Mouse (Mus musculus) gastrocnemius, postnatal 25 days (tissue): Measurements from ENCODE around the gene Shroom3. TPM values are rescaled to one million over a fixed set of nuclear protein-coding genes. Genes with fewer than 3 reads are reported as not detected.

Experiments
- DNase-seq: peaks from one replicate; pipeline ENCODE4 v3.0.0; 2022
- long read RNA-seq, 2 experiments: library from polyadenylated mRNA; stranded (forward); transcript quantifications; one replicate each; pipeline ENCODE4 v2.0.0; 2021
- total RNA-seq, 2 experiments: library from RNA; stranded (reverse); gene quantifications; 1 replicate in 1 of 2; 2 replicates in 1 of 2; pipeline ENCODE4 v1.2.3; 2021

Shroom3 gene
- total RNA-seq = under 1 TPM; 0.23 to 0.40 TPM
- long read RNA-seq, experiment 1 = 0 reads
- long read RNA-seq, experiment 2 = 0 reads

DNA sequence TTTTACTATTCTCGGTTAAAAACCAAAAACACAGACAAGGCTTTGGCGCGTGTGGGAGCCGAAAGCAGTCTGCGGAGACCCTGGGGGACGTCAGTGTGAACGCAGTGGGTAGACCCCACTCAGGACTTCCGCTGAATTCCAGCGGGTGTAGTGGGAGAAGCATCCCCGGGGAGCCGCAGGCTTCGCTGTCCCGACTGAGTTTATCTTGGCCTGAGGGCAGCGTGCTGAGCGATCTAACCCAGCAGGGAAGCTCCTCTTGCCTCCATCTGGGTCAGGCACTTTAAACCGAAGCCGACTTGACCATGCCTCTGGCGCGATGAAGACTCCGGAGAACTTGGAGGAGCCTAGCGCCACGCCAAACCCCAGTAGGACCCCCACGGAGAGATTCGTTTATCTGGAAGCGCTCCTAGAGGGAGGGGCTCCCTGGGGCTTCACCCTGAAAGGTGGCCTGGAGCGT is at the start of gene Shroom3:
Gene Shroom3, plus strand, starts transcription at position 85 of the 457 bp plus-strand sequence.
- DNase-seq = no peak

DNA sequence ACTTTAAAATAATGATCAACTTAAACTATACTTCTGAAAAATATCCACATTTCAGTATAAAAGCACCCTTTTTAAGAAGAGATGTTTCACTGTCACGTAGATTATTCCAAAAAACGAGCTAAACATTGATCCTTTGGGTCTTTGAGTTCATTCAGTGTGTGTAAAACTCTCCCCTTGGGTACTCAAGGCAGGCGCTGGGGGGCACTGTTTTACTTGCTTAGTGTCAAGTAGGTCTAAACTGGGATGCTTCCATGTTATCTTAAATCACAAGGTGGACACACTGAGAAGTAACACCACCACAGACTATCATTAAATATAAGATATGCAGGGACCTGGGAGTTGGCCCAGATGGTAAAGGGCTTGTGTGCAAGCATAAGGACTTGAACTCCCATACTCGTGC is 49.7 kb upstream of the Shroom3 start:
- no peak for DNase-seq

DNA sequence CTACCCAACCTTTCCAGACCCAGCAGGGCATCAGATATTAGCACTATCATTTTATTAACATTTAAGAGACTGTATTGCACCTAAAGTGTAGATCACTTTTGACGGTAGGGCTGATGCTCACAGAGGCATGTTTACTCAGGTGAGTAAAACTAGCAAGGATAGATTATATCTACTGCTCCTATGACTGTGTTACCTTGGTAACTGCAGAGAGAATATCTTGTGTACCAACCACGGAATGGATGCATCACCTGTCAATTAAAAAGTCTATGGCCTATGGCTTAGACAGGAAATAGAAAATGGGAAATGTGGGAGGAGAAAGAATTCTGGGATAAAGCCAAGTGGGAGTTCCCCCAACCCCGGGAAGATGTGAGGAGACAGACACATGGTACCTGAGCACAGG is 48.3 kb upstream of the Shroom3 start:
- no peak for DNase-seq

DNA sequence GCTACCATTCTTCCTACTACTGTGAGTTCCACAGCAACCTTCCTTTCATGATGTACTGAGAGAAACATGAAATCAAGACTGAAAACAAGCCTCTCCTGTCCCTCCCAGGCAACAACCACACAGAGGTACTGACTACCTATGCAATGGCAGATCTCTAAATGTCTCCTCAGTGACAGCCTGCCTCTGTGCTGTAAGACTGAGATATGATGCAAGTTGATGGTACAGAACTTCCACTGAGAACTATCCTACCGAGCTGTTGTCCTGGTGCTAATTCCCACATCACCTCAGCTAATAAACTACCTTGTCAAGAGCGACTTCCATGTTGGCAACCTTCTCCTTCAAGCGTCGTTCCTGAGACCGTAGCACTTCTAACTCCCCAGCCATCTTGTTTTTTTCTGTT is 47.3 kb upstream of the Shroom3 start:
- DNase-seq = no peak

DNA sequence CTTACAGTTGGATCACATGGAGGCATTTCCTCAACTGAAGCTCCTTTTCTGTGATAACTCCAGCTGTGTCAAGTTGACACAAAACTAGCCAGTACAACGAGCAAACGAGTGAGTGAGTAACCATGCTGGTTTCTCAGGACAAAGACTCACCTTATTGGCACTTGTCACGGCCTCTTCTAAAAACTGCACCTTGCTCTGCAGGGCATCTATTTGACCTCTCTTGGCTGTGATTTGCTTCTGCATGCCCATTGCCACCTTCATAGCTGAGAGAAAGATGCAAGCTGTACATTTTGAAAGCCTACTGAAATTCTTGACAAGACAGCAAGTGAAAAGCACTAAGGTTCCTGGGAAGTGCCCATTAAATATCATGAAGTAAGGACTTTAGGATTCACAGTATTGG is 42.4 kb upstream of the Shroom3 start:
- DNase-seq = no peak

DNA sequence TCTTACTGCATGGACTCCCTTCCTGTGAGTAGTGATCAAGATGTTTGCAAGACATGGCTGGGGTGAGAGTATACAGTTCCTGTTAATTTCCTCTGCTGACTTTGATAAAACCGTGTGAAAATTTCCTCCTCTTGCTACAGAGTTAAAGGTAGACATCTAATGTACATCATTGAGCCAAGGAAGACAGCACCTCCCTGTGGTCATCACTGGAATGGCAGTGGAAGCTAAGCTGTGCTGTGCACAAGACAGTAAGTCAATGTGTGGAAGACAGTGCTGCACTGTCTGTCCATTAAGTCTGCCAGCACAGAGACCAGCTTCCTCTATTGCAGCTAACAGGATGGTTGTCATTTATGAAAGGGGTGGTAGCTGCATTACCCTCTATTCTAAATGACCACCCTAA is 27.0 kb upstream of the Shroom3 start:
- peak; percentile 25 for DNase-seq

DNA sequence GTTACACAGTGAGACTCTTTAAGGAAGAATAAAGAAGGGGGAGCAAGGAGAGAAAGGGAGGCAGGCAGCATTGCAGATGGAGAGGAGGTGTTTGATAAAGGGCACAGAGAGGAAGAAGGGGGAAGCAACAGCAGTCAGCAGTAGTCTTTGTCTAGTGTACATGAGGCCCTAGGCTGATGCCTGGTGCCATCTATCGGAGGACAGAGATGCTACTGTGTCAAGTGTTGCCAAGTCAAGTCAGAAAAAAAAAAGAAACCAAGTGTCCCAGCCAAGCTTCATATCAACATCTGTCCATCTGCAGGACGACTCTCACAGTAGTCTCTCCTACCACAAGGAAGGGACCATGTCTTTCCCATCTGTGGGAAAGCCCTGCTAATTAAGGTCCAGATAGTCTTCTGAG is 18.9 kb upstream of the Shroom3 start:
- no peak for DNase-seq

DNA sequence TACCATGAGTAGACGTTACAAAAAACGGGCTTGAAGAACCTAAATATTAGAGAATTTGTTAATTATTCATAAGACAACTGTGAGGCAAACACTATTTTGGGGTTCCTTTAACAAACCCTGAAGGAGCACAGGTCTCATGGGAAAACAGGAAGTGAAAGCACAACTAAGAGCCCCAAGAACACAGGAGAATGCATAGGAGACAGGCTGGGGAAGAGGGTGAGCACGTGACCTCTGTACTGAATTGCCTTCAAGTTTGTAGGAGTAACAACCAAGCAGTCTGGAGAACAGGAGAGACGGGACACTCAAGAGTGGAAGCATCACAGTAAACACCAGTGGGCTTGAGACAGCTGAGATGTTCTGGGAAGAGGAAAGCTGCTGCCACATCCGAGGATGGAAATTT is 16.4 kb upstream of the Shroom3 start:
- no peak for DNase-seq

DNA sequence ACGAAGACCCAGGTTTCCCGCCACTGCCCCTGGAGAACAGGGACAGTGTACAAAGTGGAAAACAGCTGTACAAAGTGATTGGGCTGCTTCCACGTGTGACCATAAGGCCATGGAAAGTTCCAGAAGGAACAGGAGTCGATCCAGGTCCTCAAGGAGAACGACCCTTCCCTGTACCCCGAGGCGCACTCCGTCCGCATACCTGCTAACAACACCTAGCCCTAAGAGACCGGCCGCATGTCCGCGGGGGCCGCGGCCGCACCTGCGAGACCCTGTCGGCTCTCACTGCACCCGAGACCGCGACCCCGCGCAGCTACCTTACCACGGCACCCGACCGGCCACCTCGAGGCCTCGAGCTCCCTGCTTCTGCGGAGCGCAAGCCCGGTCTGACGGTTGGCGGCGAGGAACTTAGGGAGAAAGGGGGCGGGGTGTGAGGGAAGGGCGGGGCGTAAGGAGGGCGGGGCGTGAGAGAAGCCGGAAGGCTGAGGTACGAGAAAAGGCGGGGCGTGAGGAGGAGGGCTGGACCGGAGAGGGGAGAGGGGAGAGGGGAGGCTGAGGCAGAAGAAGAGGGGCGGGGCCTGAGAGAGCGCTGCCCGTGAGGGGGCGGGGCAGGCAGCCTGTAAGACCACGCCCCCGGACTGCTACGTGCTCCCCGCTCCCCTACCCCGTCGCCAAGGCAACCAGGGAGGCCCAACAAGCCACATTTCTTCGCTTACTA is 8.2 kb upstream of the Shroom3 start, which contains the start of gene Ccdc158:
Gene Ccdc158, minus strand, starts transcription at position 413 of the 715 bp plus-strand sequence.
- peak; percentile 20 for DNase-seq

DNA sequence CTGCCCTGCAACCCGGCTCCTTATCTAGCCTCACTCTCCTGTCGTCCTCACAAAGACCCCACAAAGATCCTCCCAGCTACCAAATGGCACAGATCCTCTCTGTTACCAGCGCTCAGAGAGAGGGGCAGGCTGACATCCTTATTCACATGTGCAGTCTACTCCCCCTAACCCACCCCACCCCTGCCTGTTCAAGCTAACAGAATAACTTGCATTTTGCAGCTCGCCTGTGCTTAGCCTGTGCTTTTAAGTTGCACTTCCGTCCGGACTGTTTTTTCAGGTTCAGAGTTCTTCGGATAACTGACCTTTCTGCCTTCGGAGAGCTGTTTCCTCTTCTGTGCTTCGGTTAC is 7.7 kb upstream of the Shroom3 start:
- no peak for DNase-seq

DNA sequence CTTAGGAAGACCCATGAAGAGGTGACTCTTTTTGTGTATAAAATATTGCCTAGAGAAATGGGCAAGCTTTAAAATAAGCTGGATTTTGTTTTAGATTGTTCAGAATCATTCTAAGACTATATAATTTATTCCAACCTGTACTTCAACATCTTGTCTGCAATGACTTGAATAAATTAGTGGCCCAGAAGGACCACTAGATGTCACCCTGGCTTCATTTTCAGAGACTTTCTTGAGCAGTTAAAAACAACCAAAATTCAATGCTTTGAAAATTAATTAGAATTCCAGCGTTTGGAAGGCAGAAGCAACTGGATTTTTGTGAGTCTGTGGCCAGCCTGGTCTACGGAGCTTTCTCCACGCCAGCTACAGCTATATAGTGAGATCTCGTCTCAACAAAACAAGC is 3.8 kb upstream of the Shroom3 start:
- DNase-seq = no peak

DNA sequence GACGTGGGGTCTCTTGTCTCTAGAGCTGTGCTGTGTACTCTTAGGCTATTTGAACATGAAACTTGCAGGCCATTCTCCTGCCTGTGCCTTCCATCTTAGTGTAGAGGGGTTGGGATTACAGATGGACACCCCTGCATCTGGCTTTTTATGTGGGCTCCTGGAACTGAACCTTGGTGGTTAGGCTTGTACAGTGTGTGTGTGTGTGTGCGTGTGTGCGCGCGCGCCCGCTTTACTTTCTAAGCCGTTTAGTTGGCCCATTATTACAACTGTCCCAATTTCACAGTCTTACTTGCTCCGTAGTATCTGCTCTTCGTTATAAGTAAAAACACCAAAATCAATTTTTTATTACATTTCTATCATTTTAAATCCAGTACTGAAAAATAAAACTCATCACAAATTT is 1.4 kb upstream of the Shroom3 start:
- DNase-seq = no peak

DNA sequence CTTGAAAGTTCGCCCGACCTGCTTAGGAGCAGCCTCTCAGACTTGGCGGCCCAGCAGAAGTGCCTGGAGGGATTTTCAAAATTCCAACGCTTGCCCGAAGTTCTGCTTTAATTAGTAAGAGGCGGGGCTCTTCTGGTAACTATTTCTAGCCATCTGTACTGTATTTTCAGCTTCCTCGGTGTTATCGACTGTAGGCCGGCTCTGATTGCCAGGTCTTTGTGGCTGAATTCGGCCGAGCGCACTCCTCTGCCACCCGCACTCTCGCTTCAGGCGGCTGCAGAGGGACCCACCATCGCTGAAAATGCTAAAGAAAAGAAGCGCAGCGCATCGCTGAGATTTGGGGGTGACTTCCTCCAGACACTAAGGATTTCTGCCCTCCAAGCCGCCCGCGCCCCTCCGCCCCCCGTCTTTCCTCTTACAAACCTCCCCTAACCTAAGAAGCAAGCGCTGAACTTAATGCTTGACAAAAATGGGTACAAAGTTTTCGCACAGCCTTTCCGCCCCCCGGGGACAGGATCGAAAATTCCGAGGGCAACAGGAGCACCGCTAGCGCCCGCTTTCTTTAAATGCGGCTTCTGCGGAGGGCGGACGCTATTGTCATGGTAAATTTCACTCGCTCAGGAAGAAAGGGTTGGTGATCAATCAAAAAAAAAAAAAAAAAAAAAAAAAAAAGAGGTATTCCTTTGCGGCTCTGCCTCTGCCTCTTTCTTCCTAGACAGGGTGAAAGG is 450 bp upstream of the Shroom3 start:
- no peak for DNase-seq

DNA sequence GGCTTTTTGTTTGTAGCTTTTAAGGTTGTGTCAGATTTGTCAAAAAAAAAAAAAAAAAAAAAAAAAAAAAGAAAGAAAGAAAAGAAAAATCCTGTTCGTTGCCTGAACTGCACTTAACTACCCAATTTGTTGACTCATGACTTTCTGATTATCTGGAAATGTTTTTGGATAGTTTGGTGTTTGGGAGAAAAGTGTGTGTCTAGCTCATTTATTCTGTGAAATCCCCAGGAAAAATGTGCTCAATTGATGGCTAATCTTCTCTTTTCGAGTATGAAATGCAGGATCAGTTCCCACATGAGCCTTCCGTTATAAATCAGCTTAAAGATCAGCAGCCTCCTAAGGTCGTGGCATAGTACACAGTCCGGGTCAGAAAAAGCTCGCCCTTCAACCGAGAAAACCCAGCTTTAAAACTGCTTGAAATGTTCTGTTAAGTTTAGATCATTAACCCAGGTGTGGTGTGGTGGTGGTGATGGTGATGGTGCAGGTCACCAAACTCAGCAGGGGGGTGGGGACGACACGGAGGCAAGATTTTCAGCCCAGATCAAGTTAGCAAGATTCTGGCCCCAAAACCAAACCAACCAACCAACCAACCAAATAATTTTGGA is 738 bp downstream of the Shroom3 start:
- no peak for DNase-seq

DNA sequence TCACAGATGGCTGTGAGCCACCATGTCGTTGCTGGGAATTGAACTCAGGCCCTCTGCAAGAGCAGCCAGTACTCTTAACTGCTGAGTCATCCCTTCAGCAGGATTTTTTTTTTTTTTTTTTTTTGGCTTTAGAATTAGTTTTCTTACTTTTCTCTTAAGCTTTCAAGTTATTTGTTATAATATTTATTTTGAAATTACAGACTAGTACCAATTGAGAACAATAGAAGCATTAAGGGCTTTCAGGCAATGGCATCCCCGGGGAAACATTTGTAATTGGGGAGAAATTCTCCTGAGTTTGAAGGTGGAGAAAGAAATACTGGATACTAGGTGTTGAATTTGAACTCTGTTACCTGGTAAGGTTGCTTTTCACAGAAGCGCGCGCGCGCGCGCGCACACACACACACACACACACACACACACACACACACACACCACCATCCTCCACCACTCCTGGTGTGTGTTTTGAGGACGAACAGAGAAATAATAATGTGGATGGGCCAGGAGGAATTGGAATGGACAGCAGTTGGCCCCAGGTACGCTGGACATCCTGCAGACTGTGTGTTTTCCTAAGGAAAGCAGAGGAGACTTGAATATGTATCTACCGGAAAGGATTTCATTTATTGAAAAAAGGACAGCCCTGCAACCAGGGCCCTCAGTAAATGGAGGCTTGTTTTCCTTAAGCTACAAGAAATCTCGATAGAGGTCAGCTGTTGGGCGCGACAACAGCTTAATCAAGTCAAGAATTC is 1.7 kb downstream of the Shroom3 start:
- no peak for DNase-seq

DNA sequence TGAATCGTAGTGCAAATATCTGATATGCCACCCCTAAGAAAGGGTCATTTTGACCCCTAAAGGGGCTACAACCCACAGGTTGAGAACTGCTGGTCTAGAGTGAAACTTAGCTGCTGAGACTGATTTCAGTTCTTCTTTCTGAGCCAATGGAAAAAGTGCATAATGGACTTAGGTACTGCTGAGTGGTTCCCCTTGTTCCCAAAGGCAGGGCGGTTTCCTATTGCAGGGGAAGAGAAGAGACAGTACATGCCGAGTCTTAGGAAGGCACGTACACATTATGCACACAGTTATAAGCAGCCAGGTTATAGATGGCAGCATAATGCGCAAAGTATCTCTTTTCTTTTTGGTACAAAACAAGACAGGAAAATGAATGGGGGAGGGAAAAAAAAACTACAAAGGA is 4.9 kb downstream of the Shroom3 start:
- no peak for DNase-seq

DNA sequence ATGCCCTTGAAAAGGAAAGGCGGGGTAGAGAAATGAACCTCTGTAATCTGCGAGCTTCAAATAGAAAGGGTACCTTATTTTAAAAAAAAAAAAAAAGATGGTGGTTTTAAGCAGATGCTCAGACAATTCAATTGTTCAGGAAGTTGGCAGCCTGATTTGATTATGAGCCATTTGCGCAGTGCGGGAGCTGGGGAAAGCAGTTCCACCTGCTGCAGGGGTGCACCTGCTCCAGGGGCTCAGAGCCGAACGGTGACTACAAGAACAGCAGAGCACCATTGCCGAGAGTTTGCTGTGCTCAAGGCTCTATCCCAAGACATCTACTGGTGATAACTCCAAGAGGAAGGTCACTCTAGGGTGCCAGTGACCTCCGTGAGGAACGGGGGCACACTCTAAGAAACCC is 5.3 kb downstream of the Shroom3 start:
- no peak for DNase-seq

DNA sequence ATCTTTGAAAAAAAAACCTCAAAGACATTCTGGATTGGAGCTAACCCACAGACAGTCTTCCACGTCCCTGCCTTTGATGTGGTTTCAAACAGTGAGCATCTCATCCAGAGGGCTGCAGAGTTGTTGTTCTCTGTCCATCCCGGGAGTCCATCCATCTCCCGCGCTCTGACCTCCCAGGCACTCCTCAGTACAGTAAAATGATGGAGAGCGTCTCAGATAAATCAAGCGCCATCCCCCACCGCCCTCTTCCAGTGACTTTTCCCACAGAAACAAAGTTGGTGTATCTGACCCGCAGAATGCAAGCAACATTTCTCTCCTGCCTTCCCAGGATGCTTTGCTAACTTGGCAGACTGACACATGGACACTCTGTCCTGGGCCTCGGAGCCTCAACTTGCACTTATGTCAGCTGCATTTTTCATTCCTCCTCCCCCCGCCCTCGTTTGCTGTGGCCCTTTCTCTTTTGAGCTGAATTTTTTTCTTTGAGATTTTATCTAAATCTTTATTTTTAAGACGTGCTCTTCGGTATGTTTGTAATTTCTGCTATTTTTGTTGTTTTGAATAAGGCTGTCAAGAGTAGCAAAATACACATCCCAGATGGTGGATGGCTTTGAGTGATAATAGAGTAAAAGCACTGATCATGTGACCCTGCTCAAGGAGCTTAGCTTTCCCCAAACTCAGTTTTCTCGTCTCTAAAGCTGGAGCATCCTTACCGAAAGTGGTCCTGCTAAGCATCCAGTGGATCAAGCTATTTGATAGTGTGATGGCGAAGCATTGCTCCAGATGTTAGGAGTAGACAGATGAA is 9.2 kb downstream of the Shroom3 start:
- no peak for DNase-seq

DNA sequence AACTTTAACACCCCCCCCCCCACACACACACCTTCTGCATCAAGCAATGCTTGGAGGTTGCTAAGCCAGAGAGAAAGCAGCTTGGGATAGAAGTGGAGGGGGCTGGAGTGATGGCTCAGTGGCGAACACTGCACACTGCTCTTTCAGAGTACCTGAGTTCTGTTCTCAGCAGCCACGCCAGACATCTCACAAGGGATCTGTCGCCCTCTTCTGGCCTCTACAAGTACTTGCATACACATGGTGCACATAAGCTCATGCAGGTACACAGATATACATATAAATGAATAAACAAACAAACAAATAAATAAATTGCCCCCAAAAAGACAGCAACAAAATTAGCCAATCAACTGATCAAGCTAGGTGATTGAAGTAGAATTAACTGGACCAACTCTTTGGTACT is 10.5 kb downstream of the Shroom3 start:
- DNase-seq = no peak

DNA sequence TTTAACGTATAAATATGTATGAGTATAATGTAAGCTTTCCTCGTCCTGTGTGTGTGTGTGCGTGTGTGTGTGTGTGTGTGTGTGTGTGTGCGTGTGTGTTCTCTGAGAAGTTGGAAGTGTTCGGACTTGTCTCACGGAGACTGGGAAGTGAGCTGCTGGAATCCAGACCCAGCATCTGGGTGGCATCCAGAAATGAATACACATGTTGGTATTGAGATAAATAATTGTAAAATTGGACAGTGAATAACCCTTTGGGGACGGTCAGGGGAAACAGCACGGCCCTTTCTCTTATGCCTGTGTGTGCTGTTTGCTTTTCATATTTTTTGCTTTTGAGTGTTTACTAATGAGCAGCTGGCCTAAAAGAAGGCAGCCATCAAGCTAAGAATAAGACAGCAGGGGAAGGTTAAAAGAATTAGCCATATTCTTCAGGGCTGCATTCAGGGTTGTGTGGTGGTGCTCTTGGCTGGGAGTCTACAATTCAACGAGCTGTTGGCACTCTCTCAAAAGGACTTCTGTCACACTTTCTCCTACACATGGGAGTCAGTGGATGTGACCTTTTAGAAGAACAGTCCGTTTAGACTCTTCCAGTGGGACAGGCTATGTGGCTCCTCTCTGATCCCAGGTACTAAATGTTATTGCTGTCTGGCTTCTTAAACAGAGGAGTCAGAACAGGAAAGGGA is 11.2 kb downstream of the Shroom3 start:
- DNase-seq = no peak

DNA sequence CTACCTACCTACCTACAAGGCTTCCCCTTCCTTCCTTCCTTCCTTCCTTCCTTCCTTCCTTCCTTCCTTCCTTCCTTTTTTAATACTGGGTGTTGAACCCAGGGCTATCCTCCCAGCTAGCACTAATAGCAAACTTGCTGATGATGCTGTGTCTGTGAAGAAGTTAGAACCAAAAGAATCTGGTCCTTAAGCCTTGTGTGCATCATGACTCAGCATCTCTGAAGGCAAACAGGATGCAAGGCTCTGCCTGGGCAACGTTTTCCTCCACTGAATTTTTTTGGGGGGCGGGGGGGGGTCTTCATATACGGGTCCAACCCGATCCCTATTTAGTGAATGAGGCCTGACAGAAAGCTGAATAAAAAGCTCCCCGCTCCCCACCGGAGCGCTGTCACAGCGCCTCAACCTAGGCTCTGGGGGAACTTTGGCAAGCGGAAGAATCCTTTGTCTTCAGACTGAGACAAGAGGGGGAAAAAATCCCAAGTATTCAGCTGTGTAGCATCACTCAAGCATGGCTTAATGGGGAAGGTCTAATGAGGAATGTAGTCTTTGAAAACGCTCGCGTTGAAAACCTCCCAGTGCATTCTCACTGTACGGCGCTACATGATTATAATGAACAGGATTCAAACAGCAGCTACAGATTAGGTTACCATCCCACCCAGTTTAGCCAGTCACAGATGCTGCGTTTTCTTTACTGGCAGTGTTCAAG is 15.0 kb downstream of the Shroom3 start:
- DNase-seq = no peak
